Mouse (Mus musculus) erythroid progenitor cell, adult 5-6 weeks (primary cell): ENCODE results near the gene Dap. TPM values are rescaled to one million over a fixed set of nuclear protein-coding genes. Genes with fewer than 3 reads are reported as not detected.

ENCODE experiments used
- ATAC-seq: replicated peaks from 2 replicates; pipeline ENCODE4 v1.8.0; 2016; ENCODE audit warnings: moderate number of reproducible peaks, mild to moderate bottlenecking, moderate TSS enrichment, inconsistent platforms; ENCODE audit not compliant: poor library complexity, low FRiP score, severe bottlenecking
- total RNA-seq, 2 experiments: library from RNA; stranded (forward) in 1 of 2; stranded (reverse) in 1 of 2; fragments of 150-400 nt in 1 of 2; fragments of 186-747, 209-891 nt in 1 of 2; gene quantifications; 2 replicates each; pipeline versions ENCODE4 v1.2.3 to v1.2.4; 2015 to 2017; ENCODE audit warnings: low replicate concordance in 2 of 2

Gene Dap
- total RNA-seq, 2 experiments from 2014 or later, result 19.4 to 39.8 TPM

DNA sequence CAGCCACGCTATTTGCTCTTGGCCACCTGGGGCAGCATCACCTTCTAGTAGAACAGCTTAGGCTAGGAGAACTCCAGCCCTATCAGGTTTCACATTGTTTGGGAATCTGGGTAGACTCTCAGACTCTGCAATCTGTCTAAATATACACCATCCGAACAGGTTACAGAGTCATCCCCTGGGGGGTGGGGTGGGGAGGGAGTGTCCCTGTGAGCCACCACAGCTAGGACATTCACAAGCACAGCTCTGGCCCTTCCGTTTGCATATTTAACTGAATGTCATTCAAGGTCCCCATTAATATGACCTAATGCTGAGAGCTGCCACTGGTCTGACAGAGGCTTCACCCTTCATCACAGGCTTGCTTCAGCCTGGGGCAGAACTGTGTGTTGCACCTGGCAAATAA lies 68.5 kb downstream of the Dap start:
- no peak for ATAC-seq

DNA sequence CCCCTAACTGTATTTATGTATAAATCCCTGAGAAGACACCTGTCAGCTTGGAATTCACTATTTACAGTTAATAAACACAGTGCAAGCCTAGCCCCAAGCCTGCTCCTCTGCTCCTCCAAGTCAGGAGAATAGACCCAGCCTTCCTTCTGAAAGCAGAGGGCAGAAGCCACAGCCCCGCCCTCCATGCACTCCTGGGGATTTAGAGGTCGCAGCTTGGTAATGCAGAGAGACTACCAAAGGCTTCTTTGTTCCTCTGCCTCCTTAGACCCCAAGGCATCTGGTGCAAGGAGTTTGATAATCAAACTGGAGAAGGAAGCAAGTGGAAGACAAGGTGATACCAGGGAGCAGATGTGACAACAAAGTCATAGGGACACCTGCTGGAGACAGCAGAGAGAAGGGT lies 70.2 kb downstream of the Dap start:
- no peak; the same call in 1 of the 2 replicates for ATAC-seq

DNA sequence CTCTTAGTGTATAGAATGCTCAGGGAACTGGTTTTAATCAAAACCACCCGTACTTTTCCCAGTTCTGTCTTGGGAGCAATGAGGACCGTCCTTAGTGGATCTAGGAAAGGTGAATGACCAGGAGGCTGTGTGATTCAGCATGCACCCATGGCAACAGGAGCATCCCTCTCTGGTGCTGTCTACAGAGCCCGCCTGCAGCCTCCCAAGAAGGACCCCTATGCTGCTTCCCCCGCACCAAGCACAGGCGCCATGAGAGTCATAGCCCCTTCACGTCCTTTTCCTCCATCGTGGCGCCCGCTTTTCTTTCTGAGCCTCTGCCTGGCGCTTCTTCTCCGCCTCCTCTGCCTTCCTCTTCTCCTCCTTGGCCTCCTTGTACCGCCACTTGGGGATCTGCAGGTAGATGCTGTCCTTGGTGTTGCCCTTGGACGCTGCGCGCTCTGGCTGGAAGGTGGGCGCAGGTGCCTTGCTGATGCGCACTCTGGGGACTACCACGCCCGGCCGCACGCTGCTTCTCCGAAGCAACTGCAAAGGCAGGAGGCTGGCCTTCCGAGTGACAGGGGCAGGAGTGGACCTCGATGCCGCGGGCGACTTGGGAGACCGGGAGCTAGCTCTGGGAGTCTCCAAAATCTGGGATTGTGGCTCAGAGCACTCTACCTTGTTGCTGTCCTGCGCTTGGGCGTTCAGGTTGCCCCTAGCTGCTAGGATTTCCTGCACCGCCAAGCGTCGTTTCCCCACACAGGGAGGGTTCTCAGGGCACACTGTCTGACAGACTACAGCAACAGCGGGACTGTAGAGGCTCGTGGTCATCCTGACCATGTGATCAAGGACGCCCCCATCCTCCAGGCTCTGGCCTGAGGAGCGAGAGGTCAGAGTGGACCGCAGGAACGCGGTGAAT lies 73.0 kb downstream of the Dap start:
- no peak for ATAC-seq

DNA sequence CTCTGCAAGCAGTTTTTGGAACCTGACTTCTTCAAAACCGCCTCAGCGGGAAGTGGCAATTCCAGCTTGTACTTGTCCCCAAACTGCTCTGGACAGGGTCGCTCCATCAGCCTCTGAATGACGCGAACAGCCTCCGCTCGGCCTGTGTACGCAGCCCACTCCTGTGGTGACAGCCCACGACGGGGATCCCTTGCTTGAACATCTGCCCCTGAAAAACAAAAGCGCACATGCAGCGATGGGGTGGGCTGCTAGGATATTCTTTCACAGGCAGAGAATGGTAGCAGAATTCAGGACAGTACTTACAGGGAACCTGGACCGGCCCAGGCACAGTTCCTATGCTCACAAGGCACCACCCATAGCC lies 73.6 kb downstream of the Dap start:
- ATAC-seq, result no peak

DNA sequence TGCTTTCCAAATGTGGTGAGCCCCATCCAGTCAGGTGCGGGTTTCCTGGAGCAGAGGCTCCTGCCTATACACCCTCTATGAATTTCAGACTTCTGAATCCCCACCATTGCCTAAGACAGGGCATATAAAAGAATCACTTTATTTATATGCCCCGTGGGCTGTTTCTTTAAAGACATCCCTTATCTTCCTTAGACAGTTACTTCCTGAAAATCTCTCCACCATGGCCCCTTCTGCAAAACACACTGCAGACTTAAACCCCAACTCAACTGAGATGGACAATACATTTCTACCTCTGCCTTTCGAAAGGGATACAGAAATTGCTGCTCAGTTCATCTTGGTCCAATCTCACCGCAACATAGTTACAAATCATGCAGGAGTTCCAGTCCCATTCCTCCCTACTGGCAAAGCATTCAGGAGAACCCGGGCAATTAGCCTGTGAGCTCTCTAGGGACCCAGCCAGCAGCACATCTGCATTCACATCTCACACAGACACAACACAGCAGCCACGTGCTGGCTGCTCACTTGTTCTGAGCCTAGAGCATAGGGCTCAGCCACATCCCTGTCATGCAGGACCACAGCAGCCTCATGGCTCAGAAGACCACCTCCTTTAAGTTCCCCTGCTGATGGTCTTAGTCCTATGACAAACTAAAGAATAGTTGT lies 75.3 kb downstream of the Dap start:
- ATAC-seq, result no peak

DNA sequence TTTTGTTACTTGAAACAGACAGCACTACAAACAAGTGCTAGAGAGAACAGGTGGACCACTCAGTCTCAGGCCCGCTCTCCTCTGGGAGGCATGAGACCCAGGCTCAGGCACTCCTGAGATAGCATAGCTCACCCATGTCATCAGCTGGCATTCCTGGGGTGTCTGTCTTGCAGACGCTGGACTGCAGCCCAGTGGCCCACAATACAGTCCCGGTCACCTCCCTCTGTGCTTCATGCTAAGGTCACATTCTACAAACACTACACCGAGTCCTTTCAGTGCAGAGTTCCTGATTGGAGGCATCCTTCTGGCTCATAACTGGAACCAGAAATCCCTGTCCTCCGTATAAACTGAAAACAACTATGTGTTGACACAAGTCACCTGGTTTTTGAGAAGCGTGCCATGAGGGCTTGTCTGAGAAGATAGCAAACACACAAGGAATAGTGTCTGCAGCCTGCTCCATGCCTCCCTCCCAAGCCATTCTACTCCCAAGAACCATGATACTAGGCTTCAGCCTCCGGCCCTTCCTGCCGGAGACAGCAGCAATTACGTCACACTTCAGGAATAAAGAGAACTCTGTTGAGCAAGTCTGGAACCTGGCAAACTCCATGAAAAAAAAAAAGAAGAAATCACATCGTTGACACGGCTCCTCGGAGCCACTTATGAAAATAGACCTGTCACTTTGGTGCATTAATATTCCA lies 78.3 kb downstream of the Dap start:
- ATAC-seq, result no peak

DNA sequence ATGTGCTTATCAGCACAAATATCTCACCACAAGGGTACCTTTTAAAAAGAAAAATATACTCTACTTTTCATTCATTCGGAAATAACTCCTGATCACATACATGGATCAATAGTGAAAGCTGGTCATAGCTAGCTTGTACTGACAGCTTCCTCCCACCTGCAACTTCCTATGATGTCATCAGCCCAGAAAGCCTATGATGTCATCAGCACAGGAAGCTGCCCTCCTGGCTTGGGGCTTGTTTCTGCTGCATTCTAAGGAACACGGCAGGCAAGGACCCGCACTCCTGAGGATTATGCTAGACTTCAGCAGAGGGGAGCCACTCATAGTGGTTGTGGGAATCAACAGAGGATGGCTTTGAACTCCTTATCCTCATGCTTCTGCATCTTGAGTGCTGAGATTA lies 80.2 kb downstream of the Dap start:
- ATAC-seq, result no peak

DNA sequence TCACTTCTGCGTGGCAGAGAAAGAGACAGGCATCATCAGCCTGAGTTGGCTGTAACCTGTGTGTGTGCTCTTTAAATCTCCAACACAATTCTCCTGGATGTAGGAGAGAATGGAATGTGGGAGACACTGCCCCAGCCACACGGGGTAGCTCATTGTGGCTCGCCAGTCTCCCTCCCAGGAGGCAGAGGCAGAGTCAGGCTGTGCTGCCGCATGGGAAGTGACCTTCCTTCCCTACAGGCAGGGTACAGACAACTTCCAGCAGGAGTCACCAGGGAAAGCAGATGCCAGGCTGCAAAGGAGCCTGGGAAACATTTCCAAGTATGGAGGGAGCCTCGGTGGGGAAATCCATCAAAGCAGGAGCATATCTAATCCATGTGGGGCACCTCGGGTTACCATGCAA lies 81.1 kb downstream of the Dap start:
- ATAC-seq, result no peak

DNA sequence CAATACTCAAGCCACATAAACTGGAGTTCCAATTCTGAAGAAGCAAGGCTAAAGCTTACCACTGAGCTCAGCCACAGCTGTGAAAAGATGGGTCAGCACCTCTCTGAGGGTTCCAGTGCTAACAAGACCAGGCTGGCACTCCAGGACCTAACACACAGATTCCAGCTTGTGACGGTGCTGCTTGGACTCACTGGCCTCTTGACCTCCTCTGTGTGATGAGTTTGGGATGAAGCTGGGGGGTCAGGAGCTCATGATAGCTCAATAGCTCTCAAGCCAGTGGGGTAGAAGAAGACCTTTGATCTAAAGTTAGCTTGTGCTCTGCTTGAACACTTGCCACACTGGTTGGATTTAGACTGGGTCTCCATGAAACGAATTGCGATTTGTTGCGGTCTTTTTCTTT lies 82.6 kb downstream of the Dap start:
- ATAC-seq, result no peak

DNA sequence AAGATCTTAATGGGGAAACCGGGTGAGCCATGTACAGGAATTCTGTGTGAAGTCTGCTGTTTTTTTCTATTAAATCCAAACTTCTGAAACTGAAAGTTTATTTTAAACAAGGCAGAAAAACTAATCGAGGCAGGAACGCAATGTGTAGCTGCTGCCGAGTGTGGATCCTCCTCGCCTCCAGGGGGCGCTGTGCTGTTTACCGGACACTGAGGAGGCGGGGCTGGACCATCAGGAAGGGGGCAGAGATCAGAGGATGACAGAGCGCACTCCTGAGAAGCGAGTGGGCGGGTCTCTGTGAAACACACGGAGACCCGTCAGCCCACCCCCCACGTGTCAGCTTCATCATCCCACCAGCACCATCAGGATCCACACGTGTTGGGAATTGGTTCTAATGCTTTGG lies 85.4 kb downstream of the Dap start:
- no peak for ATAC-seq

DNA sequence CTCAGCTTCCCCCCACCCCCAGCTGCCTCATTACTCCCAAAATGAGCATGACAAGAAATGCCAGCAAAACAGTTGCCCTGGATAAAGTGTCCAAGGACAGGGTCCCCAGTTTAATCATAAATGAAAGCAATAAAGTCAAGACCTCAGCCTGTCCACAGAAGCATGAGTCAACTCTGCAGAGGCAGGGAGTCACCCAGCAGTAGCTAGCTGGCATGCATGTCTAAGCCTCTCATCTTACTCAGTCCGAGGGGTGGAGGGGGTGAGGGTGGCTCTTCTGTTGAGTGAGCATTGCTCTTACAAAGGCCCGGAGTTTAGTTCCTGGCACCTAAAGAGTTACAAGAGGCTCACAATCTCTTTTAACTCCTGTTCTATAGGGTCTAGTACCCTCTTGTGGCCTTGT lies 87.9 kb downstream of the Dap start:
- no peak for ATAC-seq

DNA sequence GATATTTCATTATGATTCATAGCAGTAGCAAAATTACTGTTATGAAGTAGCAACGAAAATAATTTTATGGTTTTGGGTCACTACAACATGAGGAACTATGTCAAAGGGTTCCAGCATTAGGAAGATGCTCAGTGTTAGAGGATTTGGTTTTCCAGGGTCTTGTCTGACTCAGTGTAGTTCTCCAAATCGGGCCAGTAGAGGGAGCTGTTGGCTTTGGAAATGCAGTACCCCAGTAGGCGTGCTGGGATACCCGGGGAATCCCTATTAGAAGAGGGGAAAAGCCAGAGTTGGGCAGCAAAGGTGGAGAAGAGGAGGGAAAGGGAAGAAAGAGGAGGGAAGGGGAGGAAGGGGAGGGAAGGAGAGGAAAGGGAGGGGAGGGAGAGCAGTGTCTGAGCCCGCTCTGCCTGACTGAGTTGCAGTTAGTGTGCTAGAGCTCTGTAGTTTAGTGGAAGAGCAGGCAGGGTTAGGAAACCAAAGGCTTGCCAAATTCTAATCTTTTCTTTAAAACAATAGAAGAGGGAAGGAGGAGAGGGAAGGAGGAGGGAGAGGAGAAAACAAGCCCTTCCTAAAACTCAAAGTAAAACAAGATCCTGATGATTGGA lies 91.6 kb downstream of the Dap start:
- no peak for ATAC-seq

DNA sequence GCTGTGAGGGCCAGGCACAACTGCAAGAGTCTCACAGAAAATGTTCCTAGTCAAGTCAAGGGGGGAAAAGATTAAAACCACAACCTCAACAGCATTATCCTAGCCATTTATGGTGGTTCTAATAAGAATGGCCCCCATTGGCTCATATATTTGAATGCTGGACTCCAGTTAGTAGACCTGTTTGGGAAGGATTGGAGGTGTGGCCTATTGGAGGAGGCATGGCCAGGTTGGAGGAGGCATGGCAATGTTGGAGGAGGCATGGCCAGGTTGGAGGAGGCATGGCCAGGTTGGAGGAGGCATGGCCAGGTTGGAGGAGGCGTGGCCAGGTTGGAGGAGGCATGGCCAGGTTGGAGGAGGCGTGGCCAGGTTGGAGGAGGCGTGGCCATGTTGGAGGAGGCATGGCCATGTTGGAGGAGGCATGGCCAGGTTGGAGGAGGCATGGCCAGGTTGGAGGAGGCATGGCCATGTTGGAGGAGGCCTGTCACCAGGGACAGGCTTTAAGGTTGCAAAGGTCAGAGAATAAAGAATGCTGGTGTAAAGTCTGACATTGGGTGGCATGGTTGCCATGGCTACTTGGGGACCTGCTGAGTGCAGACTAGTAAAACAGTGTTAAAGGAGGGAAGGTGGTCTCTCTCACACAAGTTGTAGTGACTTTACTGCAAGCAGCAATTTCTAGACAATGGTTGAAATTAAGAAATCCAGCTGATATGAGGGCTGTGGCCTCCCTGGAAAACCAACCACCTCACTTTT lies 93.1 kb downstream of the Dap start:
- no peak for ATAC-seq

DNA sequence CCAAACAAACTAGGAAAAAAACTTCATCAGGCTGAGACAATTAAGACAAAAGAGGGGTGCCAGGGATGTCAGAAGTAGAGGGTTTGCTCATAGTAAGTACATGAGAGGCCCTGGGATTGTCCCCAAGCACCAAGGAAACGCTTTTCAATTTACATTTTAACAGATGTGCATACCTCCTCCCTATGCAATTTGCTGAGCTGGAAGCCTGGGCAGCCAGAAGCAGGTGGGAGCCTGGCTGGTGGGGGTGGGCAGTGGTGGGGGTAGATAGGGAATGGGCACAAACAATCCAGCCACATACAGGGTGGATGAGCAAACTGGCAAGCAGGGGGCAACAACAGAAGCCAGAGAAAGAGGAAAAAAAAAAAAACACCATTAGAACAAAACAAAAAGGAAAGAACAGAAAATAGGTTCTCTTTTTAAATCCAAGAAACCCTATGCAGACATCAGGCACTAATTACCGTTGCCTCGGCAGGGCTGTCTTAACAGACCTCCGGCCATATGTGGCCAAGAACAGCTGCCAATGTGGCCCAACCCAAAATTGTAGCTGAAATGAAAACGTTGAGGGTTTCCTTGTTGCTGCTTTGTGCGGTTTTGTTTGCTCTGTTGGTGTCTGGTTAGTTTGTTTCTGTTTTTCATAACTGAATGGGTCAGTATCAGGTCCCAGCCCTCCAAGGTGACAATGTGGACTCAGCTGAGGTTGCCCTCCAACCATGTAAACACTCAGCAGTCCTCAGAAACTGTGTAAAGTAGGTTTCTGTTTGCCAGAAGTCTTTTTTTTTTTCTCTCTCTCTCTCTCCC lies 94.2 kb downstream of the Dap start:
- no peak for ATAC-seq

DNA sequence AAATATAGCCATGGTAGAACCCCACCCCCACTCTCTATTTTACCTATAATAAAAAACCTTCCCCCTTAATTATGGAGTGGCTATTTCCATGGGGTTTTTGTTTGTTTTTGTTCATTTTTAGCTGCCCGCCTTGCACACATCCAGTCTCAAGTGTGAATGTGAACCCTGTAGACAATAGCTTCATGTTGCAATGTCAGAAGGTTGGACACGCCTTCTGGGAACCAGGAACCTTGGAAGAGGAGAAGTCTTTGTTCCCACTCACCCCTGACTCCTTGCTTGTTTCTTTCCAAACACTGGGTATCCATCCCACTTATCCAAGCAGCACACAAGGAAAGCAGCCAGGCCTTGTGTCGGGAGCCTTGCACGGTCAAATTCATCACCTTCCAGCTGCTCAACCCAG lies 94.9 kb downstream of the Dap start:
- ATAC-seq, result no peak

DNA sequence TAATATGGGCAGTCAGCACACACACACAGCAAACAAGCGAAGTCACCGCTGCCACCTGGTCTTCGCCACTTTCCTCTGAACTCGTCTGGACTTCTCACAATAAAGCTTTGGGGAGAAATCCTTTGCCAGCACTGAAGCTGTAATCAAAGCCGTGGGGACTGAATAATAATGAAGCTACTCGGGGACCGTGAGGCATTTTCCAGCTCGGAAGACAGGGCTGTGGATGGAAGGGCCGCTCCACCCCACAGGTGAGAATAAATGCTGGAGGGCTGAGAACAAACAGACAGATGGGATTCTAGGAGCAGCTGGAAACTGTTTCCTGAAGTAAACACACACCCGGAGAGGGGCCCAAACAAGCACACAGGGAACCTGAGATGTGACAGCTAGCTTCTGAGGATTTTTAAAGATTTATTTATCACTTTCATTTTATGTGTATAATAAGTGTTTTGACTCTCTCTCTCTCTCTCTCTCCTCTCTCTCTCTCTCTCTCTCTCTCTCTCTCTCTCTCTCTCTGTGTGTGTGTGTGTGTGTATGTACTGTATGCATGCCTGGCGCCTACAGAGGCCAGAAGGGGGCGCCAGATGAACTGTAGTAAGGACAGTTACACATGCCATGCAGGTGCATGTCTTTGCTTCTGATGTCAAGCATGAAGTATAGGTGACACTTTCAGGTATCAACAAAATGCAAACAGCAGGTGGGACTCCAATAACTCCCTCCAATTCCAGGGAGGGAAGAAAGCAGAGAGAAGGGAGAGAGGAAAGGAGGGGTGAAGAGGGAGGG lies 96.7 kb downstream of the Dap start:
- no peak for ATAC-seq

DNA sequence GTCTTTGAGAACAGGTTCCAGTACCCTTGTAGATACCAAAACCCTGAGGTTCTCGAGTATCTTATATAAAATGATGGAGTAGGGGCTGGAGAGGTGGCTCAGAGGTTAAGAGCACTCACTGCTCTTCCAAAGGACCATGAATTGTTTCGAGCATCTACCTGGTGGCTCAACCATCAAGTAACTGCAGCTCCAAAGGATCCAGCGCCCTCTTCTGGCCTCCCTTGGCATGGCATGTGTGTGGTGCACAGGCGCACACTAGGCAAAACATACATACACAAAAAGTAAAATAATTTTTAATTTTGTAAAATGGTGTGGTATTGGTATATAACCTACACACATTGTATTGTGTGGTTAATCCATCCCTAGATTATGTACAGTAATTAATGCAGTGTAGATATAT lies 99.6 kb downstream of the Dap start:
- ATAC-seq, result no peak
